Mouse (Mus musculus) cerebellum, postnatal 36 days (tissue): ENCODE data around the gene Tmem208.

Experiments used
- DNase-seq, 2 experiments: peaks; one replicate each; pipeline ENCODE4 v3.0.0; 2021 to 2022; ENCODE audit warnings: mixed read lengths in 2 of 2

Tmem208 gene

GRCm38 (mm10) chr8:105326968-105327367, 814 bp downstream of the Tmem208 start:
- no peak for DNase-seq

DNA sequence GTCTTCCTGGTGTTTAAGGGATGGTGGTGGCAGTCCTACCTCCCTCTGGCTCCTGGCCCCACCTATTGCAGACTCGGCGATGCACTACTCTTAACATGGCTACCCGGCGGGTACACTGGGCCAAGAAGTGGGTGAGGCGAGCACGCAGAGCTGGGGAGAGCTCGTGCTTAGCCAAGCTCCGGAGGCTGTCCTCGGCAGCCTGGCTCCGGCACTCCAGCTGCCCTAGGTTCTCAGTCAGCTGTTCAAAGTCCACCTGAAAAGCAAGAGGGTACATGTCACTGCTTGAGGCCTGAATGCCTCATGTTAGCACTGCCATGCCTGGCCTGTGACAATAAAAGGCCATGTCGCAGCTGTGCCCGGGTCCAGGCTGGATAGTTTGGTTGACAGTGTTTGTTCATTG, 4.2 kb downstream of the Tmem208 start:
- DNase-seq: no peak

DNA sequence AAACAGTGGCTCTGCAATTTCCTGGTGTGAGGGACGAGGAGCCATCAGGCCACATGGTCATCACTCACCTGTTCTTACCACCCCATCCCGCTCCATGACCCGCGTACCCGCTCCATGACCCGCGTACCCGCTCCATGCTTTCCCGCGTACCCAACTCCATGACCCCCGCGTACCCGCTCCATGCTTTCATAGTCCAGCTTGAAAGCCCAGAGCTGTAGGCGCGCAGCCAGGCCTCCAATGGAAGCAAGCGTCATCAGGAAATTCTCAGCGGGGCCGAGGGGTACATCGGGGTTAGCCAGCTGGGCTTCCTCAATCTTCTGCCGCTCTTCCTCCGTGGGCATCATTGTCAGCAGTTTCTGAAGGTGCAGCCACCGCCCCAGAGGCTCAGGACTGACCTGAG, 5.3 kb downstream of the Tmem208 start:
- no peak for DNase-seq

DNA sequence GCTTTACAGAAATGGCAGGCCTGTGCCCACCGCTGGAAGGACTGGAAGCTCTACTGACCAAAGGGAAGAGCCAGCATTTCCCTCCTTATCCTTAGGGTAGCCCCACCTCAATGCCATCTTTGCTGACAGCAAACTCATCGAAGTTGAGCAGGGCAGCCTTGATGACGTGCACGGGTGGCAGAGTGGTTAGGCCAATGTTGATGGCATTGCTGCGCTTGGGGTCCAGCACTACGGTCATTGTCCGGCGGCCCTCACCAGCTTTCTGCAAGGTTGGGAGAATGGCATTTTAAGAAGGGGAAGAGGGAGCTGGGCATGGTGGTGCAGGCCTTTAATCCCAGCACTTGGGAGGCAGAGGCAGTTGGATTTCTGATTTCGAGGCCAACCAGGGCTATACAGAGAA, 5.8 kb downstream of the Tmem208 start:
- no peak for DNase-seq

DNA sequence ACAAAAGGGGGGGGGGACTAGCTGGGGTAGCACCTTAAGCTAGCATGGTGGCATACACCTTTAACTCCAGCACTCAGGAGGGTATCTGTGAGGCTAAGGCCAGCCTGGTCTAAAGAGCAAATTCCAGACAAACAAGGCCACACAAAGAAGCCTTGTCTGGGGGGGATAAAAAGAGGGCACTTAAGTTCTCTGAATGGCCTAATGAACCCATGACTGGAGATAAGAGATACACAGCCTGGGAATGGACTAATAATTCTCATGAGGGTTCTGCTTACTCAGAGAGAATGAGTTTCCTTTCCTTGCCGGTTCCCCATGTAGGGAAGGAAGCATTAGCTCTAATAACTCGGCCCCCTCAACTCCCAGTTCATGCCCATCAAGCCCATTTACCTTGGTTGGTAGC, 6.4 kb downstream of the Tmem208 start:
- DNase-seq: no peak

GRCm38 (mm10) chr8:105336373-105337130, 10.4 kb downstream of the Tmem208 start:
- DNase-seq: no peak

- DNase-seq: no peak
Measured at GRCm38 (mm10) chr8:105338992-105339391, 12.8 kb downstream of the Tmem208 start.

DNA sequence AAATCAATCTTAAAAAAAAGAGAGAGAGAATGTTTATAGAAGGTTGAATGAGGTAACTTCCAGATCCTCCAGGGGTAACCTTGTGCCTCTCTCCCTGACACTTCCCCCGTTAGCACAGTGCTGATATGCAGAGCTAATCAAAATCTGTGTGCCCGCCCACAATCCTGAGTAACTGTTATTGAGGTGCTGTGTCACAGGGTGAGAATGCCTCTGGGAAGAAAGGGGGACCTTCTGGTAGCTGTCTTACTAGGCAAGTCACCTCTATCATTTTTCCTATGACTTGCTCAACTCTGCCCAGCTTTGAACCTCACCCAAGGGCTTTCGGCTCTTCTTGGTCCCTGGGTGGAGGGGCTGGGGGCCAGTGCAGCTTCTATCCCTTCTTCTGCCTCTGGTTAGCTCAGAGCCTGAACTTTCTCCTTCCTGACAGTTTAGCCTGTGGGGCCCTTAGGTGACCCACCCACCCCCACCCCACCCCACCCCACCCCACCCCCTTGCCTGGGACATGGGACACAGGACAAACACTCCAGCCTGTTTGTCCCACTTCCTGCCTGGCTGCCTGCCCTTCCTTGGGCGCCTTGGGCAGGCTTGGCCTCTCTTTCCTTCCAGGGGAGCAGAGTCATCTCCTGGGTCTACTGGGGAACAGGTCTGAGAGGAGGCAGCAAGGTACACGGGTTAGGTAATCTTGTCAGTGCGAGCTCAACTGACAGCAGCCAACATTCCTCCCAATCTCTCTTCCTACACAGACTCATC, 13.9 kb downstream of the Tmem208 start:
- no peak for DNase-seq

- DNase-seq: no peak
Measured at GRCm38 (mm10) chr8:105341399-105341798, 15.2 kb downstream of the Tmem208 start.

DNA sequence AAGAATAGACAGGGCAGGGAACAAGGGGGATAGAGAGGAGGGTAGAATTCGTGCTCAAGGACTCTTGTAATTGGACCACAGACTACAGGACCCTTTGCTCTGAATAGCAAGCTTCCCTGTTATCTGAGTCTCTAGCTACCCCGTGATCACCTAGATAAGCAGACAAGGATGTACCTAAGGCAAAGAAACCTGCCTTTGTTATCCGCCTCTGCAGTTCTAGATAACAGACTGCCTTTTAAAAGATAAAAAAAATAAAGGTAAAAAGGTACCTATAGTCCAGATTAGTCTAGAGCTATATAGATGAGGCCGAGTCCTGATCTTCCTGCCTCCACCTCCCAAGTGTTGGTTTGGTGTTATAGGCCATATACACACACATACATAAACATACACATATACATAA, 16.6 kb downstream of the Tmem208 start:
- no peak for DNase-seq

- no peak for DNase-seq
Measured at GRCm38 (mm10) chr8:105343791-105344574, 17.8 kb downstream of the Tmem208 start.

- no peak for DNase-seq
Measured at GRCm38 (mm10) chr8:105345061-105345975, 19.2 kb downstream of the Tmem208 start.

DNA sequence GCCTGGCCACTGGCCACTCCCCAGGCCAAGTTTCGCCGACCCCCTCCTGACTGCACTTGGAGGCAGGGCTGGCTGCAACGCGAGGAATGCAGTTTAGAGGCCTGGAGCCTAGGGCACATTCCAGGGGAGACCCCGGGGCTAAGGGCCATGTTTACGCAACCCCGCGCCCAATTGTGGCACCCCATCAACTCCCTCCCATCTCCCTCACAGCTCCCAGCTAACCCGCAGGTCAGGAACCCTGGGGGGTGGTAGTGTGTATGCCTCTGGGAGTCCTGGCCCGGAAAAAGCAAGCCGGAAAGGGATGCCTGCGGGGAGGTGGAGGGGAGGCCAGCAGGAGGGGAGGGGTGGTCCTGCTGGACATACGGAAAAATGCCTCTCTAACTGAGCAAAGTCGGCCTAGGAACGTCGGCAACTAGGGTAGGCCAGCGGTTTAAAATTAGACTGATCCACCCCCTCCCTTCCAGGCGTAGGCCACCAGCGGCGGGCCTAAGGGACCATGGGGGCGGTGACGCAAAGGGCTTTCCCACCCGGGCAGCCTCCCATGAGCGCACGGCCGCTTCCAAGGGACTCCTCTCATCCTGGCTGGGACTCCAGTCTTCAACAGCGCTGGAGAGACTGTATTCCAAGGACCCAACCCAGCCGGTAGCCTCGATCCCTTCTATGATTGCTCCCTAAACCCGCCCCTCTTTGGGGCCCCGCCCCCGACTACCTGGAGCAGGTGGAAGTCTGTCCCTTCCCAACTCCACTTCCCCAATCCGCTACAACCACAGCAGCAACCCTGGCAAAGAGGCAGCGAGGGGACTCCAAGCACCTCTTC, 20.7 kb downstream of the Tmem208 start:
- no peak for DNase-seq

GRCm38 (mm10) chr8:105347428-105348221, 21.5 kb downstream of the Tmem208 start, which contains the start of gene Fhod1:
Gene Fhod1 (minus strand): TSS chr8:105347953.
- peak; percentile 89 to 91 for DNase-seq

DNA sequence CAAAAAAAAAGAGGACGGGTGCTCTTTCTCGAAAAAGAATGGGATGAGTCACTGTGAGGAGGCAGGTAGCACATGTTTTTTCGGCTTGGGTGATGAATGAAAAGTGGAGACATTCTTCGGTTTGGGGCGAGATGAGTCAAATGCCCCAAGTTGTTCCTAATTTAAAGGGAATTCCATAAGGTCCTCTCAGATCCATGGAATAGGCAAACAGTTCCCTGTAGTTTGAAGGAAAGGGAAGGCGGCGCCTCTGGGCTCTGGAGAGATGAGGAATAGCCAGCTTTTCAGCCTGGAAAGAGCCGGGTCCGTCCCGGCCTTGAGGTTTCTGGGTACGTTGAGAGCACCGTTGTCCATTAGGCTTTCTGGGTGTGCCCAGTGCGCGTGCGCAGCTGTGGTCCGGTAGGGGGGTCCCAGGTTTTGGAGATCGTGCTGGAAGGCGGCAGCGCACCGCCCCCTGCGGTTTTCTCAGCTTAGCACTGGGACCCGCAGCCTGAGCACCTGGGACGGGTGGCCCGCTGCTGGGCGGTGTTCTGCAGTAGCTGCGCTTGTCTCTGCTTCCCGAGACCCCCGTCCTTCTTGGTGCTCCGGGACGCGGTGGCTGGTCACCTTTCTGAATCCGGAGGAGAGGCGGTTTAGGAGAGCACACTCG, 22.4 kb downstream of the Tmem208 start, which contains the start of gene Slc9a5:
Gene Slc9a5 (plus strand): TSS at position 394 of the 646 bp plus-strand sequence.
- DNase-seq: peak; percentile 67 to 68

DNA sequence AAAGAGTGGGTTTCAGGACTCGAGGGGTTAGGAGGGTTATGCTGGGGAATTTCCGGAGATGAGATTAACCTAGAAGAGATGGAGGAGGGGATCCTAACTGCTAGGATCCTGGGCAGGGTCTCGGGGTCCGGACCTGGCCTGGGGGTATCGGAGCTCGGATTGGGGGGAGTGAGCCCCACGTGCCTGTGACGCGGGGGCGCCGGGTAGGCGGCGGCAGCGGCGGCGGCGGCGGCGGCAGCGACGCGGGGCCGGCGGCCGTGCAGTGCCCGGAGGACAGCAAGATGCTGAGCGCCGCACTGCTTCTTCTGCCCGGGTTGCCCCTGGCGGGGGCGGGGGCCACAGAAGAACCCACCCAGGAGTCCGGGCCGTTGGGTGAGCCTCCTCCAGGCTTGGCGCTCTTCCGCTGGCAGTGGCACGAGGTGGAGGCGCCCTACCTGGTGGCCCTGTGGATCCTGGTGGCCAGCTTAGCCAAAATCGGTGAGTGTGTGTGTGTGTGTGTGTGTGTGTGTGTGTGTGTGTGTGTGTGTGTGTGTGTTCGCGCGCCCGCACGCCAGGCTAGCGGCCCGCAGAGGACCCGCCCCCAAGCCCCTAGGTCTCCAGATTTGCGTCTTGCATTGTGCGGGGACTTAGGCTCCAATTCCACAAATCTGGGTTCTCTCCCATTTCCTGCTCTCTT, 23.1 kb downstream of the Tmem208 start:
- DNase-seq: peak; percentile 54 to 65

- peak in 1 of 2 experiments; percentile 34 for DNase-seq
Measured at GRCm38 (mm10) chr8:105350186-105350585, 24.0 kb downstream of the Tmem208 start.

DNA sequence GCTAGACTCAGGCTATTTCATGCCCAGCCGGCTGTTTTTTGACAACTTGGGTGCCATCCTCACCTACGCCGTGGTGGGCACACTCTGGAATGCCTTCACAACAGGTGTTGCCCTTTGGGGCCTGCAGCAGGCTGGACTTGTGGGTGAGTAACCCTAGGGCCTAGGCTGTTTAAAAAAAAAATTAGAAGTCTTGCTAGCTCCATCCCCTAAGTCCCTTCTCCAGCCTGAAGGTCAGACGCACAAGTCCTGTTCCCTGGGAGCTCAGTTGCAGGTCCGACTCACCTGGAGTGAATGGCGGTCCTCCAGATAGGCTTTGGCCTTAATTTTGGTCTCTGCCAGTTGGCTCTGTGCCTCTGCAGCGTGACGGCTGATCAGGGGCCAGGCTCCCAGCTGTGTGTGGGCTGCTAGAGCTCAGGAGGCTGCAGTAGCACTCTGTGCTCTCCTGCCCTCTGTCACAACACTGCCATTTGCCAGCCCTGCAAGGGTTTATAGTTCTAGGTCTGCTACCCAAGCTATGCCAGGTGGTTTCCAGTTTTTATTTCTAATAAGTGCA, 27.5 kb downstream of the Tmem208 start:
- DNase-seq: peak; percentile 62 to 67

DNA sequence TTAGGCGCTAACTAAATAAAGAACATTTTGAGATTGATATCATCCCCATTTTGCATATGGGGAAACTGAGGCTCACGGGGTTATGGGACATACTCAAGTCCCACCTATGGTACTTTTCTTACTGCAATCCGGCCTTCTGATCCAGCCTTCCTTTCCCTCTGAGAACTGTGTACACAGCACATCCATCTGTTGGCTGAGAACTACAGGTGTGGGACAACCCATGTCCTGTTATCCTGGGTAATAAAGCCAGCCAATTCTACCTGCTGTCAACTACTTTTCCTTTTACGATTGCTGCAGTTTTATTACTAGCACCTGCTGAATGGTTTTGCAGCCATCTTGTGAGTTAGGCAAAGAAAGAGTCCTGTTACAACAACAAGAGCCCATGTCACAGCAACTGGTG, 28.4 kb downstream of the Tmem208 start:
- no peak for DNase-seq
